Mouse (Mus musculus) kidney, adult 9 months (tissue): ENCODE measurements around the gene Pank1.

Experiments
- DNase-seq: peaks from one replicate; pipeline ENCODE4 v3.0.0; 2022

Gene Pank1

DNA sequence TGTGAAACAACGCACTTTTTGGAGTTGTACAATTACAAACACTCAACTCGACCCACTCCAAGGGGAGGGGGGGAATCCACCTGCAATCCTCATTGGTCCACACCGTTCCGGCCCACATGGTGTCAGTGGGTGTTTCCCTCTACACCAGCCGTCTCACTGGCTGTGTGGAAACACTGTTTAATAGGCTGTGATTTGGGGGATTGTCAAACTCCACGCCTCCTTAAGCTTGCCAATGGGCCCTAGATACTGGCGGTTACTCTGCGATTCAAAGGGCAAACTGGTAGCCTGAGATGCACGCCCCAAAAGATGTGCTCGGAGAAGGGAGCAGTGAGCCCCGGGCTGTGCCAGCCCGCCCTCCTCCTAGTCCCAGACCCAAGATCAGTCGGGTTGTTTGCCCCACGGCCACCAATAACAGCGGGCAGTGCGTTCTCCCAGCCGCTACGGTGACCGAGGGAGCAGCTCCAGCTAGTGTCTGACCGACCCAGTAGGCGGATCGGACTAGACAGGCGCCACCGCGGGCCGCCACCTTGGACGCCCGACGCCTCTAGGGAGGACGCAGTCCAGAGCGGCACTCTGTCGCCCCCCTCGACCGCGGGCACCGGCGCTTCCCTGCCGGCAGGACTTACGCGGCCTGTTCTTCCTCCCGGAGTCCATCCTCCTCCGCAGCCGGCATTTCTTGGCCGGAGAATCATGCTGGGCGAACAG lies 1.2 kb downstream of the Pank1 start:
- DNase-seq, result peak; percentile 98

DNA sequence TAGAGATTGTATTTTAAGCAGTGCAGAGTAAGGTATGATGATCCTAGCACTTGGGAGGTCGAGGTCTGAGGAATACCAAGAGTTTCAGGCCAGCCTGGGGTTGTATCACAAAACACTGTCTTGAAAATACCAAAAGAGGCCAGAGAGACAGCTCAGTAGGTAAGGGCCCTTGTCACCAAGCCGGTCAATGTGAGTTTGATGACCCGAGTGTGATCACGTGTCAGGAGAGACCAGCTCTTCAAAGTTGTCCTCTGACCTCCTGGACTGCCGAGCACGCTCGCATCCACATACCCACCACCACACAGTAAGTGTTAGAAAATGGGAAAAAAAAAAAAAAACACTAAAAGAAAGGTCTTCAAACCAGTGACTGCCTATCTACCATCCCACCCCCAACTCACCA lies 2.6 kb downstream of the Pank1 start:
- peak; percentile 76 for DNase-seq

DNA sequence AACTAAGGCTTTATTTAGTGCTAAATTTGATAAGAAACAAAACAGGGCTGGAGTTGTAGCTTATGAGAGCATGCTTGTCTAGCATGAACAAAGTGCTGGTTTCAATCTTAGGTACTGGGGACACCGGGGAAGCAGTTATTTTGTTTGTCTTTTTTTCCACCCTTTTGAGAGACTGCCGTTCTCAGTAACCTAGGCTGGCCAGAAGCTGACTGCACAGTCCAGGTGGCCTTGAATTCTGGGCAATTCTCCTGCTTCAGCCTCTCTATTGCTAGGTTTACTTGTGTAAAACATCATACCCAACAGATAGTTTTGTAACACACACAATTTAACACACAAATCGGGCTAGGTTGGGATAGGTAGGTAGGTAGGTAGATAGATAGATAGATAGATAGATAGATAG lies 9.9 kb downstream of the Pank1 start:
- DNase-seq, result no peak

DNA sequence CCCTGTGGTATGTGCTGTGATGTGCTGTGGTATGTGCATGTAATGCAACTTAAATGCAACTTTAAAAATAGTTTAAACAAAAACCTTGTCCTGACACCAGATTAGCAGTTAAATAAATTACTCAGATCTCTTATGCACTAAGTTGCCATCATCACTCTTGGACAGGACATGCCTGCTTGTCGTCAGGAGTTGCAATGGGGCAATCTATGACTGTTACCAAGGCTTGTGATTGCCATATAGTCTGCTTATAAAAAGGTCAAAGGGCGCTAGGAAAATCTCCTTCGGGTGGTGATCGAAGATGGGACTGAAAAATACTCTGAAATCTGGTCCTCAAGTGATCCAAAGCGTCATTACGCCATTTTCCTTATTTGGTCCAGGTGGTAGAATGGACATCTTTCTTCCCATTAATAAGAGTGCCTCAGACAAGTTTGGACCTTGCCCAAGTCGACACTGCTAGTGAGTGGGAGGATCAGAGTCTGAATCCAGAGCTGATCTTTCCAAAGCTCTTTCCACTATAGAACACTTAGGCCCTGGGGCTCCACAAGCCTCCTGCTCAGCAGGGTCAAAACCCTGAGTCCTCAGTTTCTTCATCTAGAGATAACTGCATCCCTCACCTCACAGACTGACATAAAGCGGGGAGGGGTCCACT lies 11.0 kb downstream of the Pank1 start:
- DNase-seq, result no peak

DNA sequence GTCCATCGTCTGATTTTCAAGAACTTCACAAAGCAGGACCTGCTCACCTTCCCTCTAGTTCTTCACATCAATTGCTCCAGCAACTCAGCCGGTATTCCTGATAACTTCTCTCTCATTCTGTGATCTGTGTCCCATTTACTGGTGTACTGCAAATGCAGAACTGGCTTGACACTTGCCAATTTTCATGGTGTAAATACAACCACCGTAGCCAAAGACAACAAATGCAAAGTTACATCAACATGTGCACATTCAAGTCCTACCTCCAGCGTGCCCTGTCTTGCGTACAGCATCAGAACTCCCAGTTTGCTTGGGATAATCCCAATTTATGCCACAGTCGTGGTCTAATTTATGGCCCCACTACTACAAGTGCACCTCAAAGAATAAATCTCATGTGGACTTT lies 15.5 kb downstream of the Pank1 start:
- DNase-seq, result no peak

DNA sequence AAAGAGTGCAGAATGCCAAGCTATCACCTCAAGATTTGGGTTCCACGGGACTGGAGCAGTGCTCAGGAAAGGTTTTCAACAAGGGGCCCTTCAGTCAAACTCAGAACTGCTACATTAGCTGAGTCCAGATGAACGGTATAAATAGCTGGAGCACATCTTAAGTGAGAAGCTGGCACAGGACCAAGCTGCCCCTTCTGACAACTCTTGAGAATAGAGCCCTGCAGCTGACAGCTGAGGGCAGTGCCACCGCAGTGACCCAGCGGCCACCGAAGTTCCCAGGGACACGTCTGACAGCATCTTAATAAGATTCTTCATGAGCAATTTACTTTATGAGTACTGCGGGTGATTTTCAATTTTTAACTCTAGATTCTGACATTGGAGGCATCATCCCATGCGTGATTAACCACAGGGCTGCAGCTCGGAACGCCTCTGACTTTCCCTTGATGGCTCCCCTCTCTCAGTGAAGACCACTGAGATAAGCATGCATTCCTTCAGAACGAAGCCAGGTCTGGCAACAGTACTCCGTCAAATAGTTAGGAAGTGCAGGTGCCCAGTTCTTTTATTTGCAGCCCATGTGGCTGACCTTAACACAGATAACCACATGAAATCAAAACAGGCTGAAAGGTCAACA lies 23.1 kb downstream of the Pank1 start:
- no peak for DNase-seq

DNA sequence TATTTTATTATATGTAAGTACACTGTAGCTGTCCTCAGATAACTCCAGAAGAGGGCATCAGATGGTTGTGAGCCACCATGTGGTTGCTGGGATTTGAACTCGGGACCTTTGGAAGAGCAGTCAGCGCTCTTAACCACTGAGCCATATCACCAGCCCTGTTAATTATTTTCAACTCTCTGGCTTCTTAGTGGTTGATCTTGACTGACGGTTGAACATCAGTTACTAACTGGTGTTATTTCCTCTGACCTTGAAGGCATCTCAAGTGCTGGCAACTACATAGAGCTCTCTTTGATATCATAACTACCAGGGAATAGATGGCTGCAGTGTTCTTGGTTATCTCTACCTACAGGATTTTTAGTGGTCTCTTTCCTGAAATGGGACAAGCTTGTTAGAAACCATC lies 28.1 kb downstream of the Pank1 start:
- DNase-seq, result peak; percentile 79

DNA sequence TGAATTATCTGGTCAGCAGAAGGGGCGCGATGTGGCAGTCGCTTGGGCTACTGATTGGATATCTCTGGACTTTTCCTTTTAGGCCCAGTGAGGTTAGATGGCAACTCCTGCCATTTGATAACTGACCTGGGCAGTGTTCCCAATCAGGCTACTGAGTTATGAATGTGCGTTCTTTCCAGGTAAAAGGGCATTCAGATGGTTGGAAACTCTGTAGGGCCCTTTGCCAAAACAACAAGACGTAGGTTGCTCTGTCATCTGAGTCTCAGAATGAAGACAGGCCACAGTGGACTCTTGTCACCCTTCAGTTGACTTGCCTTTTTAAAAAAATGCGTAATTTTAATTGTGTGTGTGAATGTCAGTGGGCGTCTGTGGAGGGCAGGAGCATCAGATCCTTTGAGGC lies 29.8 kb downstream of the Pank1 start:
- DNase-seq, result peak; percentile 92

DNA sequence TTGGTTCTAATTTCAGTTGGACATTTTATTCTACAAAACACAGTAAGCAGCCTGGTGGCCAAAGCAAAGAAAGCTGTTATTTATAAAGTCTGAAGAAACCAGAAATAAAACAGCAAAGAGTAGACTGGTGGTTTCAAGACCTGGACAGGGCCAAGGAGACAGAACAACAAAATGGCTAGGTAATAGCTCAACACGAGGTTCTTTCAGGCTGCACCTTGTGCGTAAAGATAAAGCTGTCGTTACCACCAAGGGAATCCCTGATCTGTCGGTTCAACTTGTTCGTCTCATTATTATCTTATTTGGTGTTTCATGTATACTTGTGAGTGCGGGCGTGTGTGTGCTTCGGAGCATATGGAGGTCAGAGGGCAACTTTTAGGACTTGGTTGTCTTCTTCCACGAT lies 31.1 kb downstream of the Pank1 start:
- no peak for DNase-seq

DNA sequence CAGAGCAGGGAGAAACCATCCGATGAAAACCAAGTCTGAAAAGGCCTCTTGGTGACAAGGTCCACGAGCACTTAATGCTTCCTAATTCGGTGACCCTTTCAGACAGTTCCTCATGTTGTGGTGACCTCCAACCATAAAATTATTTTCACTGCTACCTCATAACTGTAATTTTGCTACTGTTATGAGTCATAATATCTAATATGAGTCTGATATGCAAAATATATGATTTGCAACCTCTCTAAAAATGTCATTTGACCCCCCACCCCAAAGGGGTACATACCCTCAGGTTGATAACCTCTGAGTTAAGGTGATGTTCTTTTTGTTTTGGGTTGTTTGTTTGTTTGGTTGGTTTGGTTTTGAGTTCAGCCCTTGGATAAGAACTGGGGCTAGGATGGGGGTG lies 32.2 kb downstream of the Pank1 start:
- DNase-seq, result no peak

DNA sequence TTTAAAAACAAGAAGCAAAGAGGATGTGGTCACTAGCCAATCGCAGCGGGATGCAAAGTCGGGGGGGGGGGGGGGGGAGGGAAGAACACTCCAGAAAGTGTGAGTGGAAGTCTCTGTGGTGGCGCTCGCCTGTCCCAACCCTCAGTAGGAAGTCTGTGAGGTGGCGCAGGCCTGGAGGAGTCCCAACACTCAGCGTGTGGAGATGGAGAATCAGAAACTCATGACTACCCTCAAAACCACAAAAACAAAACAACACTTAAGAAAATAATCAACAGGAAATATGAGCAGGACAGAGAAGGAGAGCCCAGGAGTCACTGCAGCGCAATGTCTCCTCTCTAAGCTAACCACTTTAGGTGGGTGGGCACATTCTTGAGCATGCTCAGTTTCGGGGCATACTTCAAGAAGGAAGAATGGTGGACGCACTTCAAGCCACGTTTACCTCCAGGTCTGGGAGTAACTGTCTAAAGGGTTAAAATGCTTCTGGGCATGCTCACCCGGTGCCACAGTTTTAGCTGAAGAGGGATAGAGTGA lies 32.7 kb downstream of the Pank1 start:
- DNase-seq, result no peak

DNA sequence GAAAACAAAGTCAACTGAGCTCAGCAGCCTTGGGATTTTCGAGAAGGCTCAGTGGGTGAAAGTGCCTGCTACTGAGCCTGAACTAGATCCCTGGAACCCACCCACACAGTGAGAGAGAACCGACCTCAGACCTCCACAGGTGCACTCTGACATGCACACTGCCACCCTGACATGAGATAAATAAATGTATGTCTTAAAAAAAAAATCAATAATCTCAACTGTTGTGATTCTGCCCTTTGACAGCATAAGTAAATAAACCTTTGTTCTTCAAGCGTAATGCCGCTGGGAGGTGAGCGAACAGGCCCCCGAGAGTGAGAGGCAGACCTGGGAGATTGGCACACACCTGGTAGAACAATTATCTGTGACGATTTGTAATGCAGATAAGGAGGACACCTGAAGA lies 33.2 kb downstream of the Pank1 start:
- no peak for DNase-seq

DNA sequence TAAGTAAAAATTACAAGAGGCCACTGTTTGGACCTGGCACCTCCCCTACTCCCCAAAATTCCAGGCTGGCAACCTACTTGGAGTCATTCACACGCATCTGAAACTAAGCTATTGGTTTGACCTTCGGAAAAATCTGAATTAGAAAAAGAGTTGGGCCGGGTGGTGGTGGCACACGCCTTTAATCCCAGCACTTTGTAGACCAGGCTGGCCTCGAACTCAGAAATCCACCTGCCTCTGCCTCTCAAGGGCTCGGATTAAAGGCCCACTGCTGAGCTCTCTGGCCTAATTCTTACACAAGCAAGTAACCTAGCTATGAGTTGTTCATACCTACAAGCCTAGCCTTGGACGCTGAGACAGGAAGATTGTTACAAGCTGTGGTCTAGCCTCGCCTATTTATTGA lies 33.9 kb downstream of the Pank1 start:
- no peak for DNase-seq

DNA sequence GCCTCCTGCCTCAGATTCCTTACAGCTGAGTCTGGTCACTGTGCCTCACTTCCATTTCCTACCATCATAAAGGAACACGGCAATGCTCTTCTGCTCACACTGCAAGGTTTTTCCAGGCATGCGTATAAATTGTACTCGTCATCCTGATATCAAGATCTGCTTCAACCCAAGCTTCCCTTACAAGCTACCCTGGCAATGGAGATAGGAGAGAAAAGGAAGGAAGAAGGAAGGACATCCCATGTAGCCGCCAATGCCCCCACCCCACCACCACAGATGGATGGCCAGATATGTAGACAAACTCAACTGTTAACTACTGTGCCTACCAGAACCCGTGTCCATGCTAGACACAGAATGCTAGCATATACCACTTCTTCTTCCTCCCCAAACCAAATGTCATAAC lies 34.5 kb downstream of the Pank1 start:
- DNase-seq, result no peak

DNA sequence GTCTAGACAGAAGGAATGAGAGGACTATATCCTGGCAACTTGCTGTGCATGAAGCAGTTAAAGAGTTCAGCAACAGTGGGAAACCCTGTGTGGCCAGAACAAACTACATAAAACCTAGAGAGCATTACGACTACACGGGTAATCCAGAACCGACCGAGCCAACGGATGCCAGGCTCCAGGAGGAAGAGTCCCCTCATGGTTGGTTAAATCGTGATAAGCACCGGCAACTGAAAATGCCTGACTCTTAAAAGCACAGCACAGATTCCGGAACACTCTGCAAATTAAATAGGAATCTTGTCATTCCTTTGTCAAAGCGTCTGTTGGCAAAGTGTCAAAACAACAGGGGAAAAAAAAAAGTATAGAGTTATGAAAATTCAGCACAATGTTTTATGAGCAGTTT lies 35.2 kb downstream of the Pank1 start:
- DNase-seq, result no peak

DNA sequence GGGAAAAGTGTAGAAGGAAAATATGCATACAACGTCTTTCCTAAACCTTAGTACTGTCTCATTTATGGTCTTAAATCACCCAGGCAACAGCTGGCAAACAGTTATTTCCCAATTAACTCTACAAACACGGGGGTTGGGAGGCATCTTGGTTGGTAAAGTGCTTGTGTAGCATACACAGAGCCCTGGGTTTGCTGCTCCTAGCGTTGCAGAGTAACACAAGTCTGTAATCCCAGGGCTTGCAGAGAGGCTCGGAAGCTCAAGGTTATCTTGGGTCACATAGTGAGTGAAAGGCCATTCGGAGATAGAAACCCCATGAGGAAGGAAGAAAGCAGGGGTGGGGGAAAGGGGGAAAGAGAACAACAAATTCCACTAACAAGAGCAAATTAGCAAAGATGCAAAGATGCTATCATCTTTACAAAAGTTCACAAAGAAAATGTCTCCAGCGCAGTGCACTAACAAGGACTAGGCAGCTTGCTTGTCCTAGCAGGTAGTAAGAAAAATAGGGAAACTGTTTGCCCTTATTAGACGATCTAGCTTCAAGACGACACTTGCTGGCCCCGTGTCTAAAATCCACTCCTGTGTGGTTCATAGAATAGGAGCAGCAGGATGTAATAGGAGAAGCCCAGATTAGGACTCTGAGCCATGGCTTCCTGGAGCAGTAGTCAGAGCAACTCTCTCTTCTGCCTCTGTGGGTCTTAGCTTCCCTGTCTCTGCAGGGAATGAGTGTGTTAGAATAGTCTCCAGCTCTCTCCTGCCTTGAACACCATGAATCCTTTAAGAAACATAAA lies 37.3 kb downstream of the Pank1 start:
- DNase-seq, result no peak

DNA sequence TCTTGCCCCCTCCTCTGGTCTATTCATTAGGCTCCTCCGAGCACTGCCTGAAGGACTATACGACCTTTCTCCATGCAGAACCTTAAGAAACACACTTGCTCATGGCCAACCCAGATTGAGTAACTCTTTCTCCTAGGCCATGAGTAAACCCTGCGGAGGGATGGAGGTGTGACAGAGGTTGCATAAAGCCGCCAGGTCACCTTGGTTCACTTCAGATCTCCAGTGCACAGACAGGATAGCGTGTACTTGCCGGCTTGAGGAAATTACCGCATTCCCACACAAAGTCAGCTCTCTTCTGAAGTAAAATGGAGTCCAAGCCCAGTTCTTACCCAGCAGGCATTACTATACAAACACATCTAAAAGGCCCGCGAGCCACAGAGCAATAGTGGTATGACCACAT lies 40.6 kb downstream of the Pank1 start:
- no peak for DNase-seq

DNA sequence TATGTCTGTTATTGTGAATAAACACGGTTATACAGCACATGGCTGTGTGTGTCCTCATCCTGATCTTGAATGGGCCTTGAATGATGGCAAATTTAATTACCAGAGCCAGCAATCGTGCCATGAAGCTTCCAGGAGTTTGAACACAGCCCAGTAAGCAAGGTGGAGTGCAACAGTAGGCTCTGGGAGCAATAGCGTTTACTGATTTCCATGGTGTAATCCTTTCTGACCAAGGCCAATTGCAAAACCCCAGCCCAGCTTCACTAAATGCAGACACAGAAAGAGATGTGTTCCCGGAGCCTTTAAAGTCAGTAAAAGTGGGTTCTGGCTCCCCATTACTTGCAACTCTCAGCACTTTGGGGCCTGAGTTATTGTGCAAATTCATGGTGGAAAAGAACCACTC lies 47.6 kb downstream of the Pank1 start:
- no peak for DNase-seq

DNA sequence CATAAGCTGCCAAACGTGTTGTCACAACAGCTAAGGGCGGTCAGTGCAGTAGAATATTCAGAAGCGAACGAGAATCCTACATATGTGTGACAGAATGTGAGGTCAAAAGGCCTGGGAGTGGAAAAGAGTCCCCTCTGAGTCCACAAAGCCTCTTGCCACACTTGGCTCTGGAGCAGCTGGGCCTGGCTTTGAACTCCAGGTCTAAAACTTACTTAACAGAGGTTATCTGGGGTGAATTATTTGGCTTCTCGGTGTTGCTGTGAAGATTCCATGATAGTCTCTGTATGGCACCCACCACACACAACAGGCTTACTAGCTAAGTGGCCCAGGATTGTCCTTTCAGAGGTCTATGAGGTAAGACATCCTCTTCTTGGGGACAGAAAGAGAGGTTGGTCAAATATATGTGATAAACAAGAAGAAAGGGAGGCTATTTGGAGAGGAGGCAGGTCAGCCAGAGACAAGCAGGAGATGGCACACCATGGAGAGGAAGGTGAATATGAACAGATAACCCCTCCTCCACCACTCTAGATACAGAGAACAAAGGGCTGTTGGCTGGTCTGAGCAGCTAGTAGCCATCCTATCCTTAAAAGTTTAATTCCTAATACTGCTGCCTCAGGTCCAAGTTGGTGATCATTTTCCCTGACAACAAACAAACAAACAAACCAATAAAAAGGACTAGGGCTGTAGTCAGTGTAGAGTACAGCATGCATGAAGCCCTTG lies 51.2 kb downstream of the Pank1 start:
- no peak for DNase-seq

DNA sequence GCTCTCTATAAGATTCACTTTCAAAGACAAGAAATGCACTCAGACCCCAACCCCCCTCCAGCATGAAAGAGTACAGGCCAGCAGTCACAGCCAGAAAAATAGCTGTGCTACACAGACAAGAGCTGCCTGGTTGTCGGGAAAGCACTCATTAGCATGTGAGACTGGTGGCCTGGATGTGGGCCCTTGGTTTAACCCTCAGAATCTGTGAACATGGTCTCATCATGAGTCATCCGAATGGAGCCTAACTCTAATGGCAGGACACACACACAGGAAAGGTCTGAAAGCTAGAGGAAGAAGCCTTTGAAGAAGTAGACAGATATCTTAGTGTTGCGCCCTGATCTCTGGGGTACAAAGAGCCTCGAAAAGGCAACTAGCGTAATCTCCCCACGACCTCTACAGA lies 51.8 kb downstream of the Pank1 start:
- DNase-seq, result no peak

DNA sequence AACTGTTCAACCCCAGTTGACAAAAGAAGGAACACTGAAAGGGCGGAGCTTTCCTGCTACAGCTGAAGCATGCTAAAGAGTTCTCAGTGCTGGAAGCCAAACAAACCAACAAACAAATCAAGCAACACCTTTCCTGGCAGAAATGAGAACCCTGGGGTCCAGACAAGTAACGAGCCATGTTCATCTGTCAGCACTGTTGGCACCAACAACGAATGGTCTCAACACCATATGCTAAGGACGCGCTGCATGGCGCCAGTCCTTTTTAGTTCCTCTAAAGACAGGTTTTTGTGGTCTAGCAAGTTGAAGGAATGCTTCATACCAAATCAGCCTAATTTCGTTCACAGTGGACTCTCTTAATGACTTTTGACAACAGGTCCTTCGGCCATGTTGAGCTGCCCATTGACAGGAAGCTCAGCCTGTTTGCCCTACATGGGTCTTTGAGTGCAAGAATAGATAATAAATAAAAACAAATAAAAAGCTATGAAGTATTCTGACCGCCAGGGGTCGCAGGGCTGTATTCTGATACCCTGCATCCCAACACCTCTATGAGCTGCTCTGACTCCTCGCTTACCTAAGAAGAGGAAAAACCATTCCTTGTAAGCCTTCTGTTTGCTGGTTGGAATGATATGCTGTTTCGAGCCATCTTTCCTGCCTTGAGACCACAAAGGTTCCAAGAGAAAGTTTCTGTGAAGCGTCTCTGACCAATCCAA lies 53.2 kb downstream of the Pank1 start:
- peak; percentile 72 for DNase-seq

DNA sequence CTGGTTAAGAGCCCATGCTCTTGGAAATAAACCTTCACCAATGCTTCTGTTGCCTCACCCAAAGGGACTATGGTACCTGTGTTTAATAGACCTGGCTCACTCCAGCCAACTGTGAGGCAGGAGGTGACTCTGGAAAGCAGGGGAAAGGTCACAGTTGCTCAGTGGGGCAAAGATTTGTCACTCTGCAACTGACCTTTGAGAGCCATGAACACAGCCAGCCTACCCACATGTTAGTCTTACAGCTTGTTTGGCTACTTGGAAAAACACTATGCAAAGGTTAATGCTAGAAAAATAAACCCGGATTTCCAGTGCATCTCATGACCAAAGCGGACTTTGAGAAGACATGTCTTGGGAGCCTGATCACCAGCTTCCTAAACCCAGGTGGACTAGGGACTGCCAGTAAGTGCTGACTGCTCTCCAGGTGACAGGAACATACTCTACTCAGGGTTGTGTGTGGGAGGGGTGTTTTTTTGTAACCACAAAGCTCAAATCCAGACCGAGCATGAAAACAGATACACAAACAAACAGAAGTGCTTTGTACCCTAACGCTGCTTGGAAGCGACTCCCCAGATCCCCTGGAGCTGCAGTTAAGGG lies 59.6 kb downstream of the Pank1 start:
- peak; percentile 94 for DNase-seq
